Mouse (Mus musculus) spleen, adult 12 weeks (tissue): ENCODE results near the gene Skint10.

Source experiments
- DNase-seq: peaks from one replicate; pipeline ENCODE4 v3.0.0; 2022; ENCODE audit warnings: low spot score

The Skint10 gene

GRCm38 (mm10) chr4:112774766-112775165 is at the start of gene Skint10:
Gene Skint10 (minus strand): TSS chr4:112774866.
- DNase-seq: no peak

- no peak for DNase-seq
Observed at GRCm38 (mm10) chr4:112790646-112791045, 16.0 kb upstream of the Skint10 start.
